Mouse (Mus musculus): ENCODE results near the gene Crybg2.

Gene Crybg2

DNA sequence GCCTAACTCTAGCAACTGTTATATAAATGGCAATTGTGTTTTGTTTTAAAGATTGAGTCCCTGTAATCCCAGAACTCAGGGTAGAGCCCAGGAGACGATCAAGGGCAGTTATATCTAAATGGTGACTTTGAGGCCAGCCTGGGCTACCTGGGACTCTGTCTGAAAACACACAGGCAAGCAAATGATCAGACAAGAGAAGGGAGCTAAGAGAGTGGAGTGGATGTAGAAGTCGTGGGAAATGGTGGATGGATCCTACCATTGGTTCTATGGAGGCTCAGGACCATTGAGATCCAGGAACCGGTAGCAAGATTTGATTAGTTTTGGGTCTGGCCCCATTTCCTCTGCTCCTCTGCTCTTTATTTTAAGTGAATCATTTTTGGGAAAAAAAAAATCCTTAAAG lies 35.5 kb downstream of the Crybg2 start:
- DNase-seq: no peak

DNA sequence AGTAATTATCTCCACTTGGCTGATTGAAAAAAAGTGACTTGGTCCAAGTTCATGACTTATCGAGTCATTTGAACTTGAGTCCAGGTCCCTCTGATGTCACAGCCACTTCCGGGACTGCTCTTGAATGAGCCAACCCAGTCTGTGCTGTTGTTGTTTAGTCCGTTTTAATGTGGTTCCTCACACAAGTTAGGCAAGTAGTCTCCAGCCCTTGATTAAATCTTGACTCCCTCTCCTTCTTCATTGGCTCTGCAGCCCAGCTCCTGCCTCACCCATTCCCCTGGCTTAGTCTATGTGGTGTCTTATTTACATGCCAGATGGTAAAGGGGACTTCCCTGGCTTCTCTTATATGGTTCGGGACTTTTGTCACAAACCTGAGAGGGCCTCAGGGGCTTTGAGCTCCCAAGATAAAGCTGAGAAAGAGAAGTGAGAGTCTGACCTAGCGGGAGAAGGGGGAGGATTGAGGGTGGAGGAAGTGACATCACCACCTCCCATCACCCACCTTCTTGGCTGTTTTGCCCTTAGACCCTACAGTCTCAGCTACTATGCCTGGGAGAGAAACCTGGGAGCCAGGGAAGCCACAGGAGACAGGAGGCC lies 36.5 kb downstream of the Crybg2 start:
- DNase-seq: no peak

DNA sequence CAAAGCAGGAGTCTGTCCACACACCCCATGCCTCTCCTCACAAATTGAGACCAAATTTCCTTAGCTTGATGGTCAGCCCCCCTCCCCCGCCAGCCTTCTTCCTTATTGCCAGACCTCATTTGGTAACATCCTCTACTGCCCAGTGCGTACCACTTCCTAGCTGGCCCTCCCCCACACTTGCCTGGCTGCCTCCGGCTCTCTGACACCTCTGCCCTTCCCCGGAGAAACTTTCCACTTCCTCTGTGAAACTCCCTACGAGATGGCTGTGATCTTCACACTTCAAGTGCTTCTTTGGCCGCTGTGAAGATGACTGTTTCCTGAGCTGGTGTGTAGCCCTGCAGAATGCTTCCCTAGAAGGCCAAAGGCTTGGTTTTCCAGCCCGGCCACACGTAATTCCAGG lies 38.0 kb downstream of the Crybg2 start:
- DNase-seq: peak; percentile 45

DNA sequence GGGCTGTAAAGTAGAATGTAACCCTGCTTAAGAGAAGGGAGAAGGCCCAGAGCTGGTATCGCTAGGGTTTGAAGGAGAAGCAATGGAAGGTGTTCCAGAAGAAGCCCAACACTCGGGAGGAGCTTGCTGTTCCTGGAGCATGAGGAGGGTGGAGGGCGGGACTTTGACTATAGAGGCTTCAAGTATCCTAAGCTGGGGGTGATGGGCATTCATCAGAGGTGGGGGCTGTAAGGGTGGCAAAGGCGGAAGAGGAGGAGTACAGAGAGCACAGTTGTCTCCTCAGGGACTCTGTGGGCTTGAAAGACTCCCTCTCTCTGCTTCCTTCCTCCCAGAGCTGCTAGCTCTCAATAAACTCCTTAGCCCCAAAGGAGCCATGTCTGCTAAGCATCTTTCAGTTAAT lies 39.6 kb downstream of the Crybg2 start:
- DNase-seq: no peak

DNA sequence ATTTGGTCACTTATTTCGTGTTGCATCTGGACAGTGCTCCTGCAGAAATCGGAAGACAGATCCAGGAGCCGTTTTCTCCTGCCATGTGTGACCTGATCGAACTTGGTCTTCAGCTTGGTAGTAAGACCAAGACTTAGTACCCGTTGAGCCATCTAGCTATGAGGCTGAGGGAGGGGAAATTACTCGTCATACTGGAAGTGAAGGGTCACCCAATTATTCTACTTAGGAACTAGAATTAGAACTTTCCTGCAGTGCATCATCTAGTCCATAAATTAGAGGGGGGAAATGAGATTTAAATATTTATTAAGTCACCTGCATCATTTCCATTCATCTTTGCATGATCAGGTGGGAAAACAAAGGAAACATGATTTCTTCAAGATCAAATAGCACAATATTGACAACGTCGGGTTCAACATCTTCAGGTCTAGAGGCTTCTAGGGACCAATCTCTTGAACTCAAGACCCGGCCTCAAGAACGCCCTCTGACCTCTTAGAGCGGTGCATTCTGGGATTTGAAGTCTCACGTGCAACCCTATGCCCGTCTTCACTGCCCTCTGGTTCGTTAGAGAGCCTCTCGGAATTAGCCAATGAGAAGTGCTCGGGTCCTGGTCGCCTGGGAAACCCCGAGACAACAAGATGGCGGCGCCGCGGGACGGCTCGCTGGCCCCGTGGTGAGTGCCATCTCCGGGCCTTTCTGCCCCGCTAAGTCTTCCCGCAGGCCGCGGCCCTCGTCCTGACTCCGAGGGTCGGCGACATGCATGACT lies 41.5 kb downstream of the Crybg2 start, which contains the start of gene Ubxn11:
TSS of gene Ubxn11 (plus strand) at position 592 of the 763 bp plus-strand sequence.
- peak; percentile 93 for DNase-seq

DNA sequence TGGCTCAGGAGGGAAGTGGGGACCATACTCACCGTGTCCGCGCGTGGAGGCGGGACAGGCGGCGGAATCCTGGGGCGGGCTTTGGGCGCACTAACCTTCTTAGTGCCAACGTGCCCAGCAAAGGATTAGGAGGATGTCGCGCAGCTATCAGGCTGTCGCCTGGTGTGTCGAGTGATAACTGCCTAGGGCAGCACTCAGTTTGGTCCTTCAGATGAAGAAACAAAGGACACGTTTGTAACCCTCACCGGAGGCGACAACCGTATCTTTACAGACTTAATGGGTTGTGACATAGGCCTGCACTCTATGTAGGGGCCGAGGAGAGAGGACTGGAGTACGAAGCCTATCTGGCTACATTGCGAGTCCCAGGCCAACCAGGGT lies 42.1 kb downstream of the Crybg2 start:
- no peak for DNase-seq

DNA sequence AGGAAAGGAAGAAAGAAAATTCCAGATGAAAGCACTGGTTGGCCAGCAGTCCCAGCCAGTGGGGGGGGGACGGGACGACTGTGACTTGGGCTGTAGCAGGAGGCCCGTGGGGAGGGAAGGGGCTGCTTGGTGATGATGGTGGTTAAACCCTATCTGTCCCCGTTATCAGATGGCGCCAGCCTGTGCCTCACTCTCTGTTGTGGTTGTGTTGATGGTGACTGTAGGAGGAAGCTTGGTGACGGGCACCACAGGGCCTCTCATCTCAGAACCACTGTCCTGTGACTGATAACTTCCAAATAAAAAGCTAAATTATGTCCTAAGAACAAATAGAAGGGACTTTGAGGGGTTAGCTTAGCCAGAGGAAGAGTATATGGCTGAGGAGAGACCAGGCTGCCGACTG lies 45.5 kb downstream of the Crybg2 start:
- DNase-seq: no peak

DNA sequence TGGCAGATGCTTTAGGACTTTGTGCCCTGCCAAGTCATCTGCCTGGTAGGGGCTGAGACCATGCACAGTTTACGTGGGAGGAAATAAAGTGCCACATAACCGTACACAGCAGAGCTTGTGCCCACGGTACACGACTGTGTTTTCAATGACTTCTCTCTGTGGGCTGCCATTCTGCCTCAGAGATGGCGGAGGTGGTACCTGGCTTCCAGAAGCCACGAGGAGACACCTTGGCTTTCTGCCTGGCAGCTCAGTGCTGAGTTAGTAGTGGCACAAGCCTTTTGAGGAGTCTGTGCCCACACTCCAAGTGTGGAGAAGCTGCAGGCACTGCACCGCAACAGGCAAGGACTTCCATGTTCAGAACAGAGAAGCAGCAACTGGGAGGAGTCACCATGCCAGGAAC lies 47.1 kb downstream of the Crybg2 start:
- DNase-seq: no peak

DNA sequence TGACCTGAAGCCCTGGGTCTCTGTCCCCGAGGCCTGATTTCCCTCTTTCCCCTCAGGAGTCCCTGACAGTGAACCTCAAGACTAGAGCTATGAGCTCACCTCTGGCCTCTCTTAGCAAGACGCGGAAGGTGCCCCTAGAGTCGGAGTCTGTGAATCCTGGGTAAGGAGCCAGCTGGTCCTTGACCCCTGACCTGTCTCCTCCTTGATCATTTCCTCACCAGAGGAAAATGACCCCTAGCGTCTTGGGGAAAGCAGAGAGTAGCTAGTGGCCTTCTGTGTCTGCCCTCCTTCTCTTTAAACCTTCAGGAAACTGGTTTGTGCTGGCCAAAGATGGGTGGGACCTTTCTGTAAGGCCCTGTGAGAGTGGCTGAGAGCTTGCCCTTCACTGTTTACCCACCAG lies 47.6 kb downstream of the Crybg2 start:
- DNase-seq: no peak

DNA sequence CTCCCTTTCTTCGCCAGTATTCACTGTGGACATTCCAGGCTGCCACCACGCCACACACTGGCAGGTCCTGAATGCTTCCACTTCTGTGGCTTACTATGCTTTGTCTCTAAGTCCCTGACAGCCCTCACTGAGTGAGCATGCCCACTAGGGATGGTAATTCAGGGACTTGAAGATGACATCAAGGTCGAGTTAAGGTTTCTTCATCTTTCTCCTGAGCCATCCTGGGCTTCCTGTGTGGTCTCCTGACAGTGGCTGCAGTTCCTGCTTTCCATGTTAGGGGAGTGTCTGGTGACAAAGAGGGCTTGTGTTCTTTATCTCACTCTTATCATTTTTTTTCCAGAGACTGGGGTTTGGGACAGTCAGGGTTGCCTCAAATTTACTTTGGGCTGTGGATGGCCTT lies 50.0 kb downstream of the Crybg2 start:
- no peak for DNase-seq

DNA sequence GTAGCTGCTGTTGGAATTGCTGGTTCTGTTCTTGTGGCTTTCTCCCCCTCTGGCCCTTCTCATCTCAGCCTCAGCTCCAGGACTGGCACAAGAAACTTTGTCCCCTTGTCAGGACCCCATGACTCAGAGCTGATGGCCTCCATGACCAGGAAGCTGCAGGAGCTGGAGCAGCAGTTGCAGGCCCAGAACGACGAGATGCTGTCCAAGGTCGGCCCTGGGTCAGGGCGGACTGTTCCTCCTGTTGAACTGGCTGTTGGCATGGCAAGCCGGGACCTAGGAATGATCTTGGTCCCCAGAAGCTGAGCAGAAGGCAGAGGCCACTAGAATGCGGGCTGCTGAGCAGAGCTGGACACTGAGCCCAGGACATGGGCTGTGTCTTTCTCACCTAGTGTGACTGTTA lies 51.8 kb downstream of the Crybg2 start:
- DNase-seq: no peak

DNA sequence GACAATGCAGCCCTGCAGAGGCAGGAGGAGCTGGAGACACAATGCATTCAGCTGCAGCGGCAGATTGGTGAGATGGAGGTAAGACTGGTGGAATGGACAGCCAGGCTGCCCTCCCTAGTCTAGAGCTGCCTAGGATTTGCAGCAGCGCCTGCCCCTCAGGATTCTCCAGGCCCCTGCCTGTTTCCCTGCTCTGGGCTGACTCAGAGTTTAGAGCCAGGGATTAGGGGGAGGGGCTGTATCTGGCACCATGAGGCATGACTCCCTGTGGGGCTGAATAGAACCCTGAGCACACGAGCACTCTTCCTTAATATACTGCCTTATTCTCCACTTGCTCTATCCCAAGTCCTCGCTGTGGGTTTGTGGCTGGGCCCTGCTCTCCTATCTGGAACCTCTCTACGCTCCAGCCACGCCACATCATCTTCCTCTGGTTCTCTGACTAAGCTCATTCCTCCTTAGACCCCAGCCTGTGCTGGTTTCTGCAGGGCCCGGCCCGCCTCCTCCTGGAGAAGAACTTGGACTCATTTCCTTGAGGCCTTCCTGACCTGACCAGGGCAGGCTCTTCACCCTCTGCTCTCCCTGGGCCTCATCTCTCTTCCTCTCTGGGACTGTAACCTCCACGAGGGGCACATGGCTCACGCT lies 52.9 kb downstream of the Crybg2 start:
- no peak for DNase-seq

DNA sequence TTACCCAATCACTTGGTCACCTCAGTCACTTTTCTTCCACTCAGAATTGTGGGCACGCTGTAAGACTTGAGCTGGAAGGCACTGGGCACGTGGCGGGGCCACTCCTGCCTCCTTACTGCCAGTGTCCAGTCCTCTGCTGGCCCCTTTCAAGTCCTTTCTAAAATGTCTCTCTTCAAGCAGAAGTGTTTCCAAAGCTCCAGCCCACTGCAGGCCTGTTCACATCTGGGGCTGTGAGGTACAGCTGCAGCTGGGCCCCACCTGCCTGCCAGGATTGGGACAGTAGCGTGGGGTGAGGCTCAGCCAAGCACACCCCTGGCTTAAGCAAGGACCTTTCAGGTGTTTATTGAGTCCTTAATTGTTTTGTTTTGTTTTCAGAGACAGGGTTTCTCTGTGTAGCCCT lies 53.4 kb downstream of the Crybg2 start:
- DNase-seq: no peak

DNA sequence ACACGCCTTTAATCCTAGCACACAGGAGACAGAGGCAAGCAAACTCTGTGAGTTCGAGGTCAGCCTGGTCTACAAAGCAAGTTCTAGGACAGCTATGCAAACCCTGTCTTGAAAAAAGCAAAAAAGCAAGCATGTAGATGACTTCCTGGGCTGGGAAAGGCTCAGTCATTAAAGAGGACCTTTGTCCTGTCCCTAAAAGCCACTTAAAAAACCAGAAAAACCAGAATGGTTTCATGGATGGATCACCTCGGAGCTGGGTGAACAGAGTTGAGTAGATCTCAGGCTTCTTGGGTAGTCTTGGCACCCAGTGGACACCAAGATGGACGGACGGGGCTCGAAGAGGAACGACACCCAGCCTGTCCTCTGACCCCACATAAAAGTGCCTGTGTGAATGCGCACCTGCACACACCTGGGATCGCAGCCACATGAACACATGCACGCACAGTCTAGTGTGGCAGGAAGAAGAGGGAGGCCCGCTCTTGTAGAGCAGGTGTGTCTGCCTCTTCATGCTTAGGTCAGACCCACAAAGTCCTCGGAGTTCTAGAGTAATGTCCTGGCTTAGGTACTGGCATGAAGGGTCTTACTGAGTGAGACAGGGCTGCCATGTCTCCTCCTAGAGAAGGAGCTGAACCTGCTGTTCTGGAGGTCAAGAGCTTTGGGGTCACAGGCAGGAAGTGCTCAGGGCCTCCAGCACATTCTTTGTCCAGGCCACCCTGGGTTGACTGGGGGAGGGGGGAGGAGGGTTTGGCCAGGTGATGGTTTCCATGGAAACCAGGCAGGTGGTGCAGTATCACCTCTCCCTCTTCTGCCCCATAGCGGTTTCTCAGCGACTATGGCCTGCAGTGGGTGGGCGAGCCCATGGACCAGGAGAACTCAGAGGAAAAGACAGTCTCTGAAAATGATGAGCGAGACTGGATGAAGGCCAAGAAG lies 54.9 kb downstream of the Crybg2 start:
- no peak for DNase-seq

DNA sequence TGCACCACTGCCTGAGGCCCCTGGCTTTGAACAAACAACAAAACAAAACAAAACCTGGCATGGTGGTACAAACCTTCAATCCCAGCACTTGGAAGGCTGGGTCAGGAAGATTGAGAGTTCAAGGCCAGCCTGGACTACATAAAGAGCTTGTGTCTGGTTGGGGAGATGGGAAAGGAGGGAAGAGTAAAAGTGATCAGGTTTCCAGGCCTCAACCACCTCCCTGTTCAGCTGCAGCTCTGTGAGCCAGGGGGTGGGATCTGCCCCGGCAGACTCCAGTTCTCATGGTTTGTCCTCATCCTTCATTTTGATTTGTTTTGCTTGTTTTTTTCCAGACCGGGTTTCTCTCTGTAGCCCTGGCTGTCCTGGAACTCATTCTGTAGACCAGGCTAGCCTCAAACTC lies 55.9 kb downstream of the Crybg2 start:
- DNase-seq: no peak

DNA sequence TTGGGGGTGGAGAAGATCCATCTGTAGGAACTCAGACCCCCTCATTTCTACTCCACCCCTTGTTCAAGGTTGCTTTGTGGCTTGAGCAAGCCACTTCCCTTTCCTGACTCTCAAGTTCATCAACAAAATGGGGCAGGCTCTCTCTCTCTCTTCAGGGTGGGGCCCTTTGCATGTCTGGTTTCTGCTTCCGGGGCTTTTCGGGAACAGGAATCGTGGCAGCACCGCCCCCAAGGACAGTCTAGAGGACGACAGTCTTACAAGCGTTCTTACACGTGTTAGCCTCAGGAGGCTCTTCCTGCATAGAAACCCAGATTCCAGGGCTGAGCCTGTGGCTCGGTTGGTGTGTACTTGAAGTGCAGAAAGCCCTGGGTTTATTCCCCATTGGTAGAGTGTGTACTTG lies 56.4 kb downstream of the Crybg2 start:
- DNase-seq: no peak

DNA sequence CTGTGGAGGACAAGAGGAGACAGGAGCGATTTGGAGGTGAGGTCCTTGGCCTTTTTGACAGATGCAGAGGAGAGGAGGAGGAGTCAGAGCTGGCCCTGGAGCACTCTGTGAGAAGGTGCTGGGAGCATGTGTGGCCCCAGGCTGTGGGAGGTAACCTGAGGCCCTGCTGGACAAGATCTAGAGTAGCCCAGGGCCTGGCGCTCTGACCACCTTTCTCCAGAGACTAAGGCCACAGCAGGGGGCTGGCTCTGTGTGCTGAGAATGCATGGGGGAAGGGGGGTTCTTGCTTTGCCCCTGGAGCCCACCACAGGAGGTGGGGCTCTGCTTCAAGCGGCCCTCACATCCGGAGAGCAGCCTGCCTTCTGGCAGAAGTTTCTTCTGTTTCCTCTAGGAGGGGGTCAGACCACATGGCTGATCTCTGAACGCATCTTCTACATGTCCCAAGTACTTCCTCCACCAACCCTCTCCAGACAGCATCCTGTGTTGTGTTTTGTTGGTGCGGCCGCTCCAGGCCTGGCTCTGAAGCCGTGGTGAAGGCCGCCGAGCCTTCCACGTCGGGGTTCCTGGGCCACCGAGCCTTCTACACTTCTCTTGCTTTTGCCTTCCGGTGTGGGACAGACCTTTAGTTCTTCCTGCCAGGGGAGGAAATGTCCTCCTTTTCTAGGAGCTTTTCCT lies 57.6 kb downstream of the Crybg2 start:
- DNase-seq: no peak

DNA sequence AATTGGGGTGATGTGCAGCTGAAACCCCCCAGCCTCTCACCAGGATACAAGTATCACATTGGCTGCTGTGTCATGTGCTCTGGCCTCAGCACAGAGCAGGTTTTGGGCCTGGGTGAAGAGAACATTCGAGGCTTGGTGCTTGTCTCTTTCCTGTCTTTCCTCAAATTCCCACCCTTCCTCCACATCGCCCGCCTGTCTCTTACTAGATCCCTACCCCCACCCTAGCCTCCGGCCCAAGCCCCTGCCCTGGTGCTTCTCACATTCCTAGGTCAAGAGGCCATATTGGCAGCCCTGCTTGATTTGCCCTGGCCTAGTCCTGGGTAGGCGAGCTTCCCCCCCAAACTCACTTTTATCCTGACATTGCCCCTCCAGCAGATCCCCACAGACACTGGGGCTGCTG lies 58.4 kb downstream of the Crybg2 start:
- no peak for DNase-seq

DNA sequence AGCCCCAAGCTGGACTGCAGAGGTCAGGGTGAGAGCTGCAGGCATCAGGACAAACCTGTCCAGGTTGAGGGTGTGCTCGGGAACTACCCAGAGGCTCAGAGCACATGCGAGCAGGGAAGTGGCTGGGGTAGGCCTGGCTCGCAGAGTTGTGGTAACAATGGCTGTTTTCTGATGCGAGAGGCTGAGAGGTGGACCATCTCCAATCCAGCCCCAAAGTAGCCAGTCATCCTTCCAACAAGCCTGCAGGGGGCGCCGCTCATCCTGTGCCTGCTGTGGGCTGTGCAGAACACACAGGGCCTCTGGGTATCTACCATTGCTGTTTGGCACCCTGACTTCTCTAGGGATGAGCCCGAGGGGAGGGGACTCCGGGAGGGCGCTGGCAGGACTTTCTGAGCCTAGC lies 59.0 kb downstream of the Crybg2 start:
- DNase-seq: no peak

DNA sequence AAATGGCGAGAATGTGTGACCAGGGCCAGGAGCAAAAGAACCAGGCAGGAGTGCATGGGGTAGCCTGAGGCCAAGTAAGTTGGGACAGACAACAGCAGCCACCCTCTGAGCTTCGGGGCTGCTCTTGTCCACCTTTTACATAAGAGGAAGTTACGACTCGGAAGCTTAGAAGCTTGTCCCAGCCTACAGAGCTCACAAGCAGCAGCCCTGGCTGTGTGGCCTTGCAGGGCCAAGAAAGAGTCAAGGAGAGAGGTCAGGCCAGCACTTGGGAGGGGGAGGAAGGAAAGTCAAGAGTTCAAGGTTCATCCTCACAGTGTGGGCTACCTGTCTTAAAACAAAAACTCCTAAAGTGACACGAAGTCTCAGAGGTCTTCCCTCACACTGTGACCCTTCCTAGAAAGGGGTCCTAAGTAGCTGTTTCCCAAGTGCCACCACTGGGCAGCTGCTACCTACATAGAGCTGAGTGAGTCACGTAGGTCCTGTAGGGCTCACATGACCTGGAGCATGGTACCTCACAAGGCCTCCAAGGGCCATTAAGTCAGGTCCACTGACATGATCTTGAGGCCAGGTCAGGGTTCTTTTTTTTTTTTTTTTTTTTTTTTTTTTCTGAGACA lies 59.7 kb downstream of the Crybg2 start:
- DNase-seq: no peak

DNA sequence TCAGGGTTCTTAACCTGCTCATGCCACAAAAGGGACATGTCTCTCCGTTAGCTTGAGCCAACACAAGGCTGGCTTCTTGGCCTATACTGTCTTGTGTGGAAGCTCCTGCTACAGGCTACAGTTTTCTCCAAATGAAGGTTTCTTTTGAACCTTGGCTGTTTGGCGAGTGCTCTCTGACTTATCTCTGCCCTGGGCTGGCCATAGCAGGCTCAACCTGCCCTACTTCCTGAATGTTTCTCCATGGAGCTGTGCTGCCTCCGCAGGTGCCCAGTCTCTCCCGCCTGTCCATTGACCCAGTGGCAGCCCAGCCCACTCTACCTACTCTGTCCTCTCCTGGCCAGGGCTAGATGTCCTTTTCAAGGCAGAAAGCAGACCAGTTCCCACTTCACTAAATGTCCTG lies 60.3 kb downstream of the Crybg2 start:
- DNase-seq: no peak

DNA sequence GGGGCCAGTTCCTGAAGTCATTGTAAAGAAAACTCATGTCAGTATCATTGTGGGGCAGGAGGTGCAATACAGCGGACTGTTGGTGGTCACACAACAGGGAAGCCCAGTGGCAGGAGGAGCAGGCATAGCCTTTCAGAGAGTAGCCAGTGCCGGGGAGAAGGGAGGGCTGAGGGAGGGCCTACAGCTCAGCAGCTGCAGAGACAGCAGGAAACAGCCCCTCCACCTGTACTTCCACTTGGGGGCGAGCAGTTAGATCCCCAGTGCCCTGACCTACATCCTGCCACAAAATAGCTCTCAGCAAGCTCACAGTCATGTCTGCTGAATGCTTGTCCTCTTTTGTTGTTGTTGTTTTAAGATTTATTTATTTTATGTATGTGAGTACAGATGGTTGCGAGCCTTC lies 61.0 kb downstream of the Crybg2 start:
- no peak for DNase-seq
